Mouse (Mus musculus) testis, adult 2 months (tissue): ENCODE measurements around the gene Cfap300.

Experiments
- CTCF ChIP-seq: fragments of 200-500 bp; IDR thresholded peaks from 2 replicates; pipeline ENCODE4 v1.5.1; 2012; ENCODE audit warnings: low read depth, mild to moderate bottlenecking, inconsistent platforms, low read length, moderate library complexity; ENCODE audit not compliant: control insufficient read depth, insufficient read depth, insufficient replicate concordance
- POLR2A ChIP-seq: fragments of 200-500 bp; IDR thresholded peaks from 2 replicates; pipeline ENCODE4 v1.6.1; 2012; ENCODE audit warnings: low read depth, mild to moderate bottlenecking, inconsistent platforms, low read length, moderate library complexity; ENCODE audit not compliant: control insufficient read depth

DNA sequence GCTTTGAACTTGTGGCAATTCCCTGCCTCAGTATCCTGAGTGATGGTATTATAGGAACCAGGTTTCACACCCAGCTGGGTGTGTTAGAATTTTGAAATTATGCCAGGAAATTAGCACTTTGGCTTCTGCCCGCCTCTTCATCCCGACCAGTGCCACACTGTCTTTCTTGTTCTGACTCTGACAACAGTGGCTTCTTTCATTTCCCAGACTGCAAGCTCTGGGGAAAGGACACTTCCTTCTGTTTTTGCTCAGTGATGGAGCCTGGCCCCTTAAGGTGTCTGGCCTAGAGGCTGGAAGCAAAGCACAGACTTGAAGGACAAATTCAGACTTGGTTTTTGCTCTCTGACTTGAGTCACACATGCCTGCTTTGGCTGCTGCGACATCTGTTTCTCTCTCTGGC is 17.0 kb upstream of the Cfap300 start:
- TF ChIP-seq POLR2A (no peak), CTCF (no peak)
